Comparison of ENCODE assay signal across 9 mouse cellular contexts in the genomic region with DNA sequence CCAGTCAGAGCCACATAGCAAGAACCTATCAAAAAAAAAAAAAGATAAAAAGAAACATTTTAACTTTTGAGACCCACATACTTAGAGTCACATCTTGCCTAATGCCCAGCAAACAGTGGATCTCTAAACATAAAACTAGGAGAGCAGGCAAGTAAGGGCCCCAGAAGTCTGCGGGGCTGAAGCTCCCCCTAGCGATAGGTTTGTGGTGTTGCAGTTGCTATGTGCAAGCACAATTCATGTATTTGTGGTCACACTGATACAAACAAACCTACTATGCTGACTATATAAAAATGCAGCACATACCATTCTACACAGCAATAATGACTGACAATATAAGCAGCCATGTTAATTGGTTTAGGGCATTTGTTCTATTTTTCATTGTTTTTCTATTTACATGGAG. TPM values are rescaled to one million over a fixed set of nuclear protein-coding genes. Genes with fewer than 3 reads are reported as not detected.
DNase-seq lines count a peak whose midpoint lies in the region; ATAC-seq and TF ChIP-seq lines count a peak whose summit lies in the region.
"Had no signal": no experiment of that assay in that cellular context is flagged by ENCODE, and none has a peak within 500 bp of the region (broad histone marks: within the 10 kb centered on the region; RNA-seq: fewer than 3 reads in every experiment).

No protein-coding gene starts in this region.

- no peak overlapping the region for H3K4me3 ChIP-seq in heart, adult 2 months
- no peak overlapping the region for H3K4me3 ChIP-seq in lung, embryonic 14.5 days (ENCODE audit: low read depth, low read length)
- H3K4me3 ChIP-seq: liver, embryonic 13.5 days had no signal

- H3K4me1 ChIP-seq in heart, adult 2 months (ENCODE audit: control insufficient read depth, insufficient read depth, low read length), result 0 out of 2 replicates have a peak, but pooled peaks cover 1% of the 10 kb centered on the region
- H3K4me1 ChIP-seq in lung, embryonic 14.5 days (ENCODE audit: insufficient read depth), result no peaks in the 10 kb centered on the region

- peak in 1 of 2 experiments; percentile 26 for DNase-seq in heart, adult 2 months
- DNase-seq in heart, postnatal 25 days (ENCODE audit: low spot score), result no peak
- DNase-seq in A20 (ENCODE audit: low read depth, low spot score), result peak; percentile 71
- peak; percentile 40 for DNase-seq in brain, embryonic 14.5 days (ENCODE audit: low read depth)
- peak; percentile 76 for DNase-seq in lung, embryonic 14.5 days
- no peak for DNase-seq in left cerebral cortex, postnatal 14 days (ENCODE audit: low spot score in 2 of 2)
- no peak for DNase-seq in layer of hippocampus, postnatal 10 days (ENCODE audit: low spot score in 2 of 2)
- DNase-seq in heart, adult 8-10 months (ENCODE audit: low spot score), result no peak
- DNase-seq: liver, embryonic 13.5 days had no signal

- no peak overlapping the region for H3K4me2 ChIP-seq in lung, embryonic 14.5 days
- H3K4me2 ChIP-seq: liver, embryonic 13.5 days had no signal

- intact Hi-C loops in heart, adult 2 months (cut with DNase I), result loop anchor here (1.0 kb wide), 1 partner anchor 39 kb away; no protein-coding TSS in a partner anchor
- intact Hi-C loops in heart, postnatal 25 days (cut with DNase I), result no loop called here
- intact Hi-C loops in left cerebral cortex, postnatal 14 days (cut with DNase I), result no loop called here

- H3K27me3 ChIP-seq in heart, adult 2 months (ENCODE audit: control insufficient read depth, insufficient read depth, low read length), result no peaks in the 10 kb centered on the region
- no peaks in the 10 kb centered on the region for H3K27me3 ChIP-seq in lung, embryonic 14.5 days (ENCODE audit: insufficient read depth, low read length)
- H3K27me3 ChIP-seq: liver, embryonic 13.5 days had no signal

- no peak for ATAC-seq in lung, embryonic 14.5 days (ENCODE audit: insufficient read depth)

- no peak overlapping the region for H3K9ac ChIP-seq in heart, adult 2 months (ENCODE audit: low read depth, low read length)
- H3K9ac ChIP-seq in lung, embryonic 14.5 days, result no peak overlapping the region
- H3K9ac ChIP-seq: liver, embryonic 13.5 days had no signal

- no peak for TF ChIP-seq POLR2A in heart, adult 2 months (IDR thresholded peaks at IDR 0.05; ENCODE audit: insufficient read depth, low read depth, low read length)
- TF ChIP-seq POLR2A in brain, embryonic 14.5 days (IDR thresholded peaks at IDR 0.05; ENCODE audit: borderline replicate concordance, extremely low read depth, insufficient read depth, insufficient read length, poor library complexity, severe bottlenecking), result no peak

- peaks cover 12% of the 10 kb centered on the region for H3K36me3 ChIP-seq in heart, adult 2 months (ENCODE audit: control insufficient read depth, insufficient read depth, low read length)
- peaks cover 85% of the 10 kb centered on the region for H3K36me3 ChIP-seq in lung, embryonic 14.5 days (ENCODE audit: insufficient read depth)

- no peak overlapping the region for H3K27ac ChIP-seq in heart, adult 2 months
- H3K27ac ChIP-seq in lung, embryonic 14.5 days (ENCODE audit: low read depth), result no peak overlapping the region
- H3K27ac ChIP-seq: liver, embryonic 13.5 days had no signal

- TF ChIP-seq CTCF in heart, adult 2 months (IDR thresholded peaks at IDR 0.05), result peak; percentile 91
- peak; percentile 84 for TF ChIP-seq CTCF in brain, embryonic 14.5 days (IDR thresholded peaks at IDR 0.05; ENCODE audit: borderline replicate concordance, extremely low read depth, insufficient read depth, insufficient read length)
- peak; percentile 86 for TF ChIP-seq CTCF in lung, embryonic 14.5 days (IDR thresholded peaks at IDR 0.05; ENCODE audit: low read depth)

- H3K79me2 ChIP-seq in heart, adult 2 months (replicated peaks; ENCODE audit: control insufficient read depth, insufficient read depth, low read length), result peaks cover 2% of the 10 kb centered on the region; the same call in 1 of the 2 replicates

- 8% methylated on average over 2 of the region's 2 CpGs for WGBS in heart, adult 2 months
- WGBS in lung, embryonic 14.5 days, result 7% methylated on average over 2 of the region's 2 CpGs

- H3K9me3 ChIP-seq in lung, embryonic 14.5 days (ENCODE audit: low read depth, low read length), result no peaks in the 10 kb centered on the region
- H3K9me3 ChIP-seq: liver, embryonic 13.5 days had no signal

- TF ChIP-seq EP300 in heart, adult 2 months (IDR thresholded peaks at IDR 0.05; ENCODE audit: insufficient read depth, low read depth, low read length), result peak; percentile 64; the same call in 1 of the 2 replicates

RNA-seq across cellular contexts. Expression of a gene that starts 11.9 kb away (rescaled TPM):
- 10 to 100 TPM; 25.9 to 28.6 TPM for total RNA-seq in heart, adult 2 months (2021)
- polyA plus RNA-seq in heart, adult 2 months (2012; rRNA removed), result 19.8 and 31.4 TPM in 2 replicates
- 10 to 100 TPM; 26.9 to 28.5 TPM for total RNA-seq in heart, postnatal 25 days (2021)
- polyA plus RNA-seq in brain, embryonic 14.5 days (2012; rRNA removed), result 48.5 and 50.9 TPM in 2 replicates
- 77.0 and 83.7 TPM in 2 replicates for polyA plus RNA-seq in lung, embryonic 14.5 days (2014; fragmentation: Nextera tagmentation; extraction: Ambion mirVana)
- 10 to 100 TPM; 63.3 to 66.2 TPM for total RNA-seq in left cerebral cortex, postnatal 14 days (2021)
- 10 to 100 TPM; 59.2 to 63.1 TPM for total RNA-seq in layer of hippocampus, postnatal 10 days (2021)
- 10 to 100 TPM; 27.2 to 37.8 (median 32.3) TPM for total RNA-seq in heart, adult 8-10 months (2022)

RNA-seq across cellular contexts. Expression of a gene that starts 36.8 kb away (rescaled TPM):
- not detected for total RNA-seq in heart, adult 2 months (2021)
- 0.12 TPM in 1 of 2 replicates, not detected in the other for polyA plus RNA-seq in heart, adult 2 months (2012; rRNA removed)
- not detected for total RNA-seq in heart, postnatal 25 days (2021)
- polyA plus RNA-seq in brain, embryonic 14.5 days (2012; rRNA removed), result not detected in 2 replicates
- polyA plus RNA-seq in lung, embryonic 14.5 days (2014; fragmentation: Nextera tagmentation; extraction: Ambion mirVana), result not detected in 2 replicates
- total RNA-seq in left cerebral cortex, postnatal 14 days (2021), result not detected
- total RNA-seq in layer of hippocampus, postnatal 10 days (2021), result not detected
- total RNA-seq in heart, adult 8-10 months (2022), result not detected
- polyA plus RNA-seq: liver, embryonic 13.5 days had no signal

RNA-seq across cellular contexts. Expression of a gene that starts 38.7 kb away (rescaled TPM):
- 1 to 10 TPM; 8.6 to 10.0 TPM for total RNA-seq in heart, adult 2 months (2021)
- 9.1 and 19.0 TPM in 2 replicates for polyA plus RNA-seq in heart, adult 2 months (2012; rRNA removed)
- total RNA-seq in heart, postnatal 25 days (2021), result 1 to 10 TPM; 7.8 to 8.8 TPM
- 9.9 and 14.4 TPM in 2 replicates for polyA plus RNA-seq in brain, embryonic 14.5 days (2012; rRNA removed)
- 12.9 and 14.6 TPM in 2 replicates for polyA plus RNA-seq in lung, embryonic 14.5 days (2014; fragmentation: Nextera tagmentation; extraction: Ambion mirVana)
- total RNA-seq in left cerebral cortex, postnatal 14 days (2021), result 1 to 10 TPM; 2.1 to 4.0 TPM
- 1 to 10 TPM; 5.8 to 6.5 TPM for total RNA-seq in layer of hippocampus, postnatal 10 days (2021)
- 1 to 10 TPM; 5.1 to 6.6 (median 6.0) TPM for total RNA-seq in heart, adult 8-10 months (2022)

Comparison
In these comparisons a context has a peak if more than half of its experiments do, and no peak if none do; other contexts are left out.
1. DNase-seq: peak in A20 (single experiment), brain, embryonic 14.5 days (single experiment) and lung, embryonic 14.5 days (single experiment); none in heart, postnatal 25 days (single experiment), left cerebral cortex, postnatal 14 days (0 of 2), layer of hippocampus, postnatal 10 days (0 of 2) and heart, adult 8-10 months (single experiment).
2. Peak in every context shown above with its lines, with median percentiles within 50 percentile points of each other: CTCF ChIP-seq.